Mouse (Mus musculus): ENCODE results near the gene Aph1a.
"Not testable (repeated sequence)": the region's sequence is repeated elsewhere in the genome, so short reads cannot be mapped to it uniquely, and the experiment has no call there.

Gene Aph1a

DNA sequence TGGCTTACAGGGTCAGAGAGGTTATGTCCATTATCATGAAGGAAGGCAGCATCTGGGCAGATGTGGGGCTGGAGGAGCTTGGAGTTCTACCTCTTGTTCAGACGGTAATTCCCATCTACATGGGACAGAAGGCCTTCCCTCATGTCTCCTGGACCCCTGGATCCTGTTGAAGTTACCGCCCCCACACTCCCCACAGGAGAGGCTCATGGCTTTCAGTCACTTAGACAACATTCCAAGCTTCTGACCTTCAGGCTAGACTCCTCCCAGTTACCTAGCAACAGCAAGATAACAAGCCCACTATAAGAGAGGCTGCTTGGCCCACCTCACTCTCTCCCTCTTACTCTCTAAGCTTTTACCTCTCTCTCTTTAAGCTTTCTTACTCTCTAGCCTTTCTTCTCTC lies 26.8 kb downstream of the Aph1a start:
- DNase-seq (ENCODE audit: low spot score in 2 of 2): not testable (repeated sequence)

DNA sequence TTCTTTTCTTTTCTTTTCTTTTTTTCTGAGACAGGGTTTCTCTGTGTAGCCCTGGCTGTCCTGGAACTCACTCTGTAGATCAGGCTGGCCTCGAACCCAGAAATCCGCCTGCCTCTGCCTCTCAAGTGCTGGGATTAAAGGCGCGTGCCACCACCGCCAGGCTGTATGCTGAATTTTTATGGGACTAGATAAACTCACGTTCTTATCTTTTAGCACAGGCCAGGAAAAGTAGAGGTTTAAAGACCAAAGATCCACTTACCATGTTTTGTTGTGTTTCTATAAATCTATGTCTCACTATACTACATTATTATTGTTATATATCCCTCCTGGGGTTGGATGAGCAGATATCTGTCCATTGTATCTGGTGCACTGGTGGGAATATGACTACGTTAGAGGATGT lies 29.7 kb downstream of the Aph1a start:
- not testable (repeated sequence) for DNase-seq (ENCODE audit: low spot score in 2 of 2)

DNA sequence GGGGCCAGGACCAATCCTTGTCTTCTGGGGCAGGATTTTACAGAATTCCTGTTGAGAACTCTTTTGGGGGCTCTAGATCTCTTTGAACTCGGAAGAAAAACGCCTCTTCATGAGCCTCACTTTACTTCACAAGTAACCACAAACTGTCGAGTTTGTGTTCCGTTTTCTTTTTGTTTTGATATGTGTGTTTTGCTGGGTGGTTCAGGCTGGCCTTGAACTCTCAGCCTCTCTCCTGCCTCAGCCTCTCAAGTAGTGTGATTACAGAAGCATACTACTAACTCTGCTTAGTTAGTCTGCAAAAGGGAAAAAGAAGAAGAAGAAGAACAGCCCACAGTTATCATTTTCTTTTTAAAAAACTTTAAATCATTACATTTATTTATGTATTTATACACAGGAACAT lies 30.4 kb downstream of the Aph1a start:
- DNase-seq (ENCODE audit: low spot score in 2 of 2): no peak

GRCm38 (mm10) chr3:95925087-95925486 lies 31.3 kb downstream of the Aph1a start:
- DNase-seq (ENCODE audit: low spot score in 2 of 2): no peak

DNA sequence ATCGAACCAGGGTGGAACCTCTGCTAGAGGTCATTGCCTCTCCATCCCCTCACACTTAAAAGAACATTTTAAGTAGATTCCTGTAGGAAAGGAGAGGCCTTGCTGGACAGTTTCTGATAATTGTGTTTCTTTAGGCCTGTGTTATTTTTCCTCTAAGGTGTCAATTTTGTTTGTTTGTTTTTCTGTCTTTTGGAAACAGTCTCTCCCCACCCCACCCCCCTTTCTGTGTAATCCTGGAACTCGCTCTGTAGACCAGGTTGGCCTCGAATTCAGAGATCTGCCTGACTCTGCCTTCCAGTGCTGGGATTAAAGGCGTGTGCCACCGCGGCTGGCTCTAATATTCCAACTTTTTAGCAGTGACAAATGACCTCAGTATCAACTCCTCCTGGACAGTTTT lies 34.5 kb downstream of the Aph1a start:
- DNase-seq (ENCODE audit: low spot score in 2 of 2): no peak

DNA sequence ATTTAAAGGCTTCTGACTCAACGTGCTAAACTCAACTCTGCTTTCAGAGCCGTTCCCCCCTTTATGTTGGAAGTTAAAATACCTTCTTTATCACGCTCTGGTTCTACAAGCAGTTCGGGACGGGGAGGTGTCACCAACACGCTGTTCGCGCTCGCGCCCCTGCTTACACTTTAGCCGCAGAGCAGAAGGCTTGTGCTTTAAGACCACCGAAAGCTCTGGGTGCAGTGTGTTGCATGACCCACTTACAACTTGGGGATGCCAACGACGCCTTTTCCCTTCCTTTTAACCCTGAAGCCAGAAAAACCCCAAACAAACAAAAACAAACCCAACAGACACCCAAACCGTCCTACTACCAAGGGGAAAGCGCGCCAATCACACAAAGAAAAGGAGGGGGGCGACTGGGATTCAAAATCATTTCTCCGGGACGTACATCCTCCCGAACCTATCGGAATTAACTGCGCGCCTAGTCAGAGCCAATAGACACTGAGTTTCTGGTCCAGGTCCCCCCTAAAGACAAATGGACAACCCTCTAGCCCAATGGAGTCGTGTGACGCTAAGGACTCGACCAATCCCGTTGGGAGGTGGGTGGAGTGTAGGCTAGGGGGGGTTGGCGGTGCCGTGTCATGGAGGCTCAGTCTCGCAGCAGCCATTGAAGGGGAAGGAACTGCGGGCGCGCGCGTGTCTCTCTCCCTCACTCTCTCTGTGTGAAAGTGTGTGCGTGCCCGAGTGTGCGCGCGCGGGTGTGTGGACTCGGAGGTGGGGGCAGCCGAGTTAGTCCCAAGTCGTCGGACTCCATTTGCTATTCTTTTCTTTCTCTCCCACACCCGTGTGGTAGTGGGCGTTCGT lies 35.1 kb downstream of the Aph1a start, which contains the start of gene Anp32e:
Gene Anp32e, plus strand, starts transcription at position 589 of the 846 bp plus-strand sequence.
- DNase-seq (ENCODE audit: low spot score in 2 of 2): peak; percentile 92 to 96

GRCm38 (mm10) chr3:95929581-95930470 lies 36.1 kb downstream of the Aph1a start:
- peak in 1 of 2 experiments; percentile 9 for DNase-seq (ENCODE audit: low spot score in 2 of 2)

DNA sequence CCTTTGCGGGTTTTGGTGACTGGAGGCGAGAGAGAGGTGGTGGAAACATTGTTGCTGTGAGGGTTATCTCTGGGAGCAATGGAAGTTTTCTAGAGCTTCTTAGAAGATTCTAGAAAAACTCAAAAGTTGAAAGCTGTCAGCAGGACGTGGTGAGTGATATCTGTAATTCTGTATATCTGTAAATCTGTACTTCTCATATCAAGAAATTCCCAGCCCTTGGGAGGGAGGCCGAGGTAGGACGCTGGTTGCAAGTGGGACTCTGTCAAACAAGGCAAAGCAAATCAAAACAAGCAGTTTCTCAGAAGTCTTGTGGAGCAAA lies 36.7 kb downstream of the Aph1a start:
- no peak for DNase-seq (ENCODE audit: low spot score in 2 of 2)

DNA sequence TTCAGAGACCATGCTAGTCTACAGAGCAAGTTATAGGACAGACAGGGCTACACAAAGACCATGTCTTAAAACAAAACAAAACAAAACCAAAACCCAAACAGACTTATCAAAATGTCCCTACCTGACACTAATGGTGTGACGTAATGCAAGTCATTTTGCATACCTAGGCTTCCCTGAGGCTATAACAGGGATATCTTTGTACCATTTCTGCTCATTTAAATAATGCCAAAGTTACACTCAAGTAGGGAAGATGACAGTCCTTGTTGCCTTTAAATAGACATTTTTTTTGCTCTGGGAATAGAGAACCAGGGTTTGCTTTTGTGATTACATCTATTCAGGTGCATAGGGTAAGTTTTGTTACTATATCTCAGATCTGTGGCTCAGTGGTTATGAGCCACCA lies 37.7 kb downstream of the Aph1a start:
- no peak for DNase-seq (ENCODE audit: low spot score in 2 of 2)

- DNase-seq (ENCODE audit: low spot score in 2 of 2): no peak
Measured at GRCm38 (mm10) chr3:95932157-95932556, 38.4 kb downstream of the Aph1a start.

GRCm38 (mm10) chr3:95932566-95932965 lies 38.8 kb downstream of the Aph1a start:
- DNase-seq (ENCODE audit: low spot score in 2 of 2): no peak

DNA sequence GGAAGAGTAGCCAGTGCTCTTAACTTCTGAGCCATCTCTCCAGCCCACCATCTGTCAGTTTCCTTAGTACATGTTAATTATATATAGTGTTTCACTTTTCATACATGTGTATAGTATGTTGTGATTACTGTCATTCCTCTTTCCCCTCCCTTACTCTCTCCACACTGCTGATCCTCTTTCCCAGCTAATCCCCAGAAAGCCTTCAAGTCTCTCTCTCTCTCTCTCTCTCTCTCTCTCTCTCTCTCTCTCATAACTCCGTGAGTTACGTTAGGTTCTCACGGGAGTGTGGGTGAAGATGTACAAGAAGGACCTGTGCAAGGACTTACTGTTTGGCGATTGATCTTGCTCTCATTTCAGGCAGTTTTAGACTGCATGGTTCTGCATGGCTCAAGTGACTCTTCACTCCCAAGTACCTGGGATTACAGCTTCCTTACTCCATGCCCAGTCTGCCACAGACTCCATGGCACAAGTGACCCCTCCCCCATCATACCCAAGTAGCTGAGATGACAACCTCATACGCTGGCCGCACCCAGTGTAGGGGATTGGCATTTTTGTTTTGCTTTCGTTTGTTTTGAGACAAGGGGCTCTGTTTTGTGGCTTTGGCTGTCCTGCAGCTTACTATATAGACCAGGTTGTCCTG lies 39.5 kb downstream of the Aph1a start:
- DNase-seq (ENCODE audit: low spot score in 2 of 2): no peak

GRCm38 (mm10) chr3:95934448-95934847 lies 40.7 kb downstream of the Aph1a start:
- DNase-seq (ENCODE audit: low spot score in 2 of 2): no peak

DNA sequence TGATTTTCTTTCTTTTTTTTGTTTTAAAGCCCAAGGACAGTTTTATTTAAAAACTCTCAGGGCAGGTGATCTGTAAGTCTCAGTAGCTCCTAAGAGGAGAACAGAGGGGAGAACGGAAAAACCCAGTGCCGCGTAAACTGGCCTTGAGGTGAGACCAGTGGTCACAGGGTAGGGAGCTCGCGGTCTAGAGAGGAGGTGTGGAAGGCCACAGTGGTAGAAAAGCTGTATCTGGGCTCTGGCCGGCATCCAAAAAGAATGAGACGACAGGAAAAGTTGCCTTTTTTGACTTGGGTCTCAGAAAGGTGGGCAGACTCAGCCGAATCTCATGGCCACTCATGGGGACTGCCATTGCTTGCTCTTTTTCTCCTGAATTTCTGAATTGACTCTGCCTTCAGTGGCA lies 44.4 kb downstream of the Aph1a start:
- DNase-seq (ENCODE audit: low spot score in 2 of 2): no peak

DNA sequence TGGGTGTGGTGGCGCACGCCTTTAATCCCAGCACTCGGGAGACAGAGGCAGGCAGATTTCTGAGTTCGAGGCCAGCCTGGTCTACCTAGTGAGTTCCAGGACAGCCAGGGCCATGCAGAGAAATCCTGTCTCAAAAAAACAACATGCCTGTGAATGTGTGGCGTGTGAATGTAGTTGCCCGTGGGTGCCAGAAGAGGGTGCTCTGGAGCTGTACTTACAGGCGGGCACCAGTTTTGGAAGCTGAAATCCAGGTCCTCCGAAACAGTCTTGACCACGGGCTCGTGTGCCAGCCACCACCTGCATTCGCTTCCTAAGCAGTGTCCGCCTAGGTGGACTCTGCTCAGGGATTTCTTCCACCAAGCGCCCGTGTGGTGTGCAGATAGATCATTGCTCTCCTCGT lies 45.1 kb downstream of the Aph1a start:
- DNase-seq (ENCODE audit: low spot score in 2 of 2): no peak

DNA sequence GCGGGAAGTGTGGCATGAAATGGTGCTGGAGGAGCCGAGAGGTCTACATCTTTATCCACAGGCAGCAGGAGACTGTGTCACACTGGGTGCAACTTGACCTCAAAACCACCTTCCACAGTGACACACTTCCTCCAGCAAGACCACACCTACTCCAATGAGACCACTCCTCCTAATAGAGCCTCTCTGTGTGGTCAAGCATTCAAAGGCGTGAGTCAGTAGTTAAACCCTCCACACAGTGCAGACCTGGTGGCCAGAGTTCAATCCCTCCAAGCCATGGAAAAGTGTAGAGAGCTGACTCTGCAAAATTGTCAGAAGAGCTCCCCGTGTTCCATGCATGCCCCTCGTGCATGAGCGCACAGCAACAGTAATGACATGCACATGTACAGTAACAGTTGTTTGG lies 49.0 kb downstream of the Aph1a start:
- no peak for DNase-seq (ENCODE audit: low spot score in 2 of 2)

DNA sequence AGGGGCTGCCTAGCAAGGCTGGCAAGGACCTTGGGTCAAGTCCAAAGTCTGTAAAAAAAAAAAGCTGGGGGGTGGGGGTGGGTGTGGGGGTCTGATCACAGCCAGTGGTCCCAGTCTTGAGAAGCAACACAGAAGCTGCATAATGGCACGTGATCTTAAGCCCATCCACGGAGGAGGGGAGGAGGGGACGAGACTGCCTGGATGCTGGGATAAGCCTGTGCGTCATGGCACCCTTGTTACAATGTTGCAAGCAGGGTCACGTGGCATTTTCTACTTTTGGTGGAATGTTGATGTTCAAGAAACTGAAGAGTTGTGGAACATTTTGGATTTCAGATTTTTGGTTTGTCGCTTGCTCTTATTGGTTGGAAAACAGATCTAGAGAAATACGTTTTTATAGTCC lies 49.5 kb downstream of the Aph1a start:
- DNase-seq (ENCODE audit: low spot score in 2 of 2): no peak

DNA sequence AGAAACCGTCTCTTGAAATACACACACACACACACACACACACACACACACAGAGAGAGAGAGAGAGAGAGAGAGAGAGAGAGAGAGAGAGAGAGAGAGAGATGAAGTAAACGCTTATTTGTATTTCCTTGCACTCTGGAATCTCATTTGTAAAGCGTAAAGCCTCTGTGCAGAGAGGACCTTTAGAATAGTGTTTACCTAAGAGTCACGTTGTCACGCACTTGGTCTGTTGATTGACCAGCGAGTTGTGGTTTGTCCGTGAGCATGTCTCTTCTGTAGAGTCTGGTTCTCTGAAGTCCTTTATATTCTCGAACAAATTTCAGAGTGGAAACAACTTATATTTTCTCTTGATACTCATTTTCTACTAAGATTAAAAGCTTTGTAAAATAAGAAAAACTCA lies 51.0 kb downstream of the Aph1a start:
- no peak for DNase-seq (ENCODE audit: low spot score in 2 of 2)

- DNase-seq (ENCODE audit: low spot score in 2 of 2): no peak
Measured at GRCm38 (mm10) chr3:95945731-95946240, 52.0 kb downstream of the Aph1a start.

Measured in frontal cortex, postnatal 25 days (tissue).